Mouse (Mus musculus) E14TG2a.4 (cell line): ENCODE data around the gene Pkn3.

Source experiments
- CTCF ChIP-seq: conservative IDR thresholded peaks from 2 replicates; pipeline ENCODE4 v1.5.1; 2014; ENCODE audit warnings: low read length
- NANOG ChIP-seq: IDR thresholded peaks from 2 replicates; pipeline ENCODE4 v1.6.1; 2014; ENCODE audit warnings: borderline replicate concordance, low read length, mixed read lengths

- TF ChIP-seq CTCF (no peak), NANOG (no peak)
Observed at GRCm38 (mm10) chr2:30123729-30124471, 46.4 kb downstream of the Pkn3 start.
